14 mouse cellular contexts compared by ENCODE assay signal in genomic region chr7:62225184-62225583, GRCm38 (mm10).
DNase-seq lines count a peak whose midpoint lies in the region; ATAC-seq and TF ChIP-seq lines count a peak whose summit lies in the region.
"Had no signal": no experiment of that assay in that cellular context is flagged by ENCODE, and none has a peak within 500 bp of the region (broad histone marks: within the 10 kb centered on the region; RNA-seq: fewer than 3 reads in every experiment).

No protein-coding gene starts in this region.

- H3K27me3 ChIP-seq in ES-Bruce4 (ENCODE audit: control insufficient read depth, insufficient read depth, low read length, poor library complexity, severe bottlenecking), result no peaks in the 10 kb centered on the region
- H3K27me3 ChIP-seq in embryonic facial prominence, embryonic 14.5 days (replicated peaks; ENCODE audit: control insufficient read depth, insufficient read depth, low read length), result no peaks in the 10 kb centered on the region
- no peaks in the 10 kb centered on the region for H3K27me3 ChIP-seq in midbrain, embryonic 12.5 days
- H3K27me3 ChIP-seq: liver, embryonic 13.5 days had no signal

- H3K4me1 ChIP-seq in ES-Bruce4 (ENCODE audit: control insufficient read depth, insufficient read depth, low read length), result no peaks in the 10 kb centered on the region
- H3K4me1 ChIP-seq in embryonic facial prominence, embryonic 14.5 days (ENCODE audit: control insufficient read depth, insufficient read depth, low read length), result no peaks in the 10 kb centered on the region
- no peaks in the 10 kb centered on the region for H3K4me1 ChIP-seq in midbrain, embryonic 12.5 days
- H3K4me1 ChIP-seq: liver, embryonic 13.5 days had no signal

- no peak for TF ChIP-seq POLR2A in ES-Bruce4 (IDR thresholded peaks at IDR 0.05; ENCODE audit: insufficient read depth, low read length)

- WGBS in embryonic facial prominence, embryonic 14.5 days, result 25% methylated on average over 4 of the region's 4 CpGs
- 28% methylated on average over 4 of the region's 4 CpGs for WGBS in midbrain, embryonic 12.5 days

- H3K9me3 ChIP-seq in ES-Bruce4 (replicated peaks; ENCODE audit: control insufficient read depth, insufficient read depth, low read length, poor library complexity, severe bottlenecking), result no peaks in the 10 kb centered on the region
- H3K9me3 ChIP-seq in embryonic facial prominence, embryonic 14.5 days (ENCODE audit: control insufficient read depth, low read length), result no peaks in the 10 kb centered on the region
- peaks cover 1% of the 10 kb centered on the region; the same call in 1 of the 2 replicates for H3K9me3 ChIP-seq in midbrain, embryonic 12.5 days
- H3K9me3 ChIP-seq: liver, embryonic 13.5 days had no signal

- TF ChIP-seq CTCF in ES-Bruce4 (IDR thresholded peaks at IDR 0.05; ENCODE audit: low read depth, low read length), result no peak

- H3K4me2 ChIP-seq in embryonic facial prominence, embryonic 14.5 days (ENCODE audit: low read depth, low read length), result 0 out of 2 replicates have a peak overlapping the region, but pooled peaks have one; percentile 4
- no peak overlapping the region for H3K4me2 ChIP-seq in midbrain, embryonic 12.5 days (replicated peaks)
- H3K4me2 ChIP-seq: liver, embryonic 13.5 days had no signal

- ATAC-seq in embryonic facial prominence, embryonic 14.5 days (ENCODE audit: low read depth), result no peak
- peak; percentile 49; the same call in 1 of the 2 replicates for ATAC-seq in midbrain, embryonic 12.5 days (ENCODE audit: low FRiP score, low read depth)

- H3K9ac ChIP-seq in ES-Bruce4 (ENCODE audit: low read depth, poor library complexity, severe bottlenecking), result no peak overlapping the region
- H3K9ac ChIP-seq in embryonic facial prominence, embryonic 14.5 days (ENCODE audit: low read depth, low read length), result no peak overlapping the region
- H3K9ac ChIP-seq in midbrain, embryonic 12.5 days (replicated peaks), result no peak overlapping the region
- H3K9ac ChIP-seq: liver, embryonic 13.5 days had no signal

- no peak overlapping the region for H3K27ac ChIP-seq in ES-Bruce4 (ENCODE audit: insufficient read depth, low read length)
- H3K27ac ChIP-seq in embryonic facial prominence, embryonic 14.5 days (replicated peaks; ENCODE audit: low read depth, low read length), result no peak overlapping the region
- H3K27ac ChIP-seq in midbrain, embryonic 12.5 days (replicated peaks), result no peak overlapping the region
- H3K27ac ChIP-seq: liver, embryonic 13.5 days; macrophage had no signal

- peak; percentile 2 to 7 for DNase-seq in cerebellum, postnatal 25 days
- DNase-seq in cerebellum, adult 18-20 months, result no peak
- no peak for DNase-seq in embryonic facial prominence, embryonic 14.5 days (ENCODE audit: low spot score)
- no peak for DNase-seq in urinary bladder, postnatal 14 days (ENCODE audit: low spot score)
- DNase-seq in heart, adult 9 months (ENCODE audit: low spot score in 2 of 2), result no peak
- no peak for DNase-seq in thymus, postnatal 10 days (ENCODE audit: low spot score in 2 of 2)
- DNase-seq: adrenal gland, postnatal 14 days; cerebellum, adult 11-12 months; heart, postnatal 4 days; kidney, postnatal 10 days; liver, embryonic 13.5 days had no signal

- no peak for TF ChIP-seq EP300 in ES-Bruce4 (IDR thresholded peaks at IDR 0.05; ENCODE audit: insufficient read depth, low read depth, low read length)

- H3K36me3 ChIP-seq in ES-Bruce4 (ENCODE audit: control insufficient read depth, insufficient read depth, low read length, poor library complexity, severe bottlenecking), result no peaks in the 10 kb centered on the region
- no peaks in the 10 kb centered on the region for H3K36me3 ChIP-seq in embryonic facial prominence, embryonic 14.5 days (ENCODE audit: control insufficient read depth, insufficient read depth, low read length)
- H3K36me3 ChIP-seq in midbrain, embryonic 12.5 days, result no peaks in the 10 kb centered on the region
- H3K36me3 ChIP-seq: liver, embryonic 13.5 days had no signal

- peak overlapping the region; percentile 5; the same call in 1 of the 2 replicates for H3K4me3 ChIP-seq in ES-Bruce4 (ENCODE audit: low read depth, low read length)
- H3K4me3 ChIP-seq in embryonic facial prominence, embryonic 14.5 days (ENCODE audit: low read depth, low read length), result no peak overlapping the region
- no peak overlapping the region for H3K4me3 ChIP-seq in midbrain, embryonic 12.5 days
- H3K4me3 ChIP-seq: liver, embryonic 13.5 days had no signal

Comparison
In these comparisons a context has a peak if more than half of its experiments do, and no peak if none do; other contexts are left out.
1. DNase-seq: peak in cerebellum, postnatal 25 days (2 of 2); none in cerebellum, adult 18-20 months (0 of 2), embryonic facial prominence, embryonic 14.5 days (single experiment), urinary bladder, postnatal 14 days (single experiment), heart, adult 9 months (0 of 2) and thymus, postnatal 10 days (0 of 2).